Comparison of ENCODE assay signal across 13 mouse cellular contexts in genomic region chr6:104479242-104479641, GRCm38 (mm10). TPM values are rescaled to one million over a fixed set of nuclear protein-coding genes. Genes with fewer than 3 reads are reported as not detected.
A peak's percentile ranks its signal among the peaks of the same experiment; 100 is the strongest.
DNase-seq lines count a peak whose midpoint lies in the region; ATAC-seq and TF ChIP-seq lines count a peak whose summit lies in the region.
"Had no signal": no experiment of that assay in that cellular context is flagged by ENCODE, and none has a peak within 500 bp of the region (broad histone marks: within the 10 kb centered on the region; RNA-seq: fewer than 3 reads in every experiment).

No protein-coding gene starts in this region.

- H3K27me3 ChIP-seq in intestine, postnatal 0 days (replicated peaks; ENCODE audit: control insufficient read depth, insufficient read depth, low read length): no peaks in the 10 kb centered on the region
- no peaks in the 10 kb centered on the region for H3K27me3 ChIP-seq in intestine, embryonic 16.5 days (replicated peaks; ENCODE audit: control insufficient read depth, insufficient read depth, low read length)
- H3K27me3 ChIP-seq in midbrain, embryonic 12.5 days: no peaks in the 10 kb centered on the region
- no peaks in the 10 kb centered on the region for H3K27me3 ChIP-seq in midbrain, embryonic 10.5 days (ENCODE audit: low read depth, poor library complexity, severe bottlenecking)
- H3K27me3 ChIP-seq: heart, embryonic 15.5 days had no signal

- TF ChIP-seq CTCF in intestine, postnatal 0 days (IDR thresholded peaks at IDR 0.05; ENCODE audit: low read depth): peak; percentile 61

- H3K9me3 ChIP-seq in intestine, postnatal 0 days (ENCODE audit: control insufficient read depth): no peaks in the 10 kb centered on the region
- H3K9me3 ChIP-seq in intestine, embryonic 16.5 days (ENCODE audit: control insufficient read depth, low read length): no peaks in the 10 kb centered on the region
- no peaks in the 10 kb centered on the region for H3K9me3 ChIP-seq in midbrain, embryonic 12.5 days
- no peaks in the 10 kb centered on the region for H3K9me3 ChIP-seq in midbrain, embryonic 10.5 days (replicated peaks)
- H3K9me3 ChIP-seq: G1E; heart, embryonic 15.5 days had no signal

- H3K4me3 ChIP-seq in intestine, postnatal 0 days (ENCODE audit: low read depth, low read length): no peak overlapping the region
- H3K4me3 ChIP-seq in intestine, embryonic 16.5 days (ENCODE audit: low read length): no peak overlapping the region
- H3K4me3 ChIP-seq in midbrain, embryonic 12.5 days: no peak overlapping the region
- no peak overlapping the region for H3K4me3 ChIP-seq in midbrain, embryonic 10.5 days
- H3K4me3 ChIP-seq: gastrocnemius, adult 2 months; heart, embryonic 15.5 days had no signal

- H3K9ac ChIP-seq in intestine, postnatal 0 days (ENCODE audit: low read depth, low read length): no peak overlapping the region
- no peak overlapping the region for H3K9ac ChIP-seq in intestine, embryonic 16.5 days (ENCODE audit: low read depth, low read length)
- no peak overlapping the region for H3K9ac ChIP-seq in midbrain, embryonic 12.5 days (replicated peaks)
- H3K9ac ChIP-seq: heart, embryonic 15.5 days had no signal

- H3K4me1 ChIP-seq in intestine, postnatal 0 days (replicated peaks; ENCODE audit: control insufficient read depth, insufficient read depth, low read length): no peaks in the 10 kb centered on the region
- H3K4me1 ChIP-seq in intestine, embryonic 16.5 days (ENCODE audit: control insufficient read depth, insufficient read depth, low read length): no peaks in the 10 kb centered on the region
- H3K4me1 ChIP-seq in midbrain, embryonic 12.5 days: no peaks in the 10 kb centered on the region
- H3K4me1 ChIP-seq in midbrain, embryonic 10.5 days: no peaks in the 10 kb centered on the region
- H3K4me1 ChIP-seq: heart, embryonic 15.5 days had no signal

- no peak overlapping the region for H3K27ac ChIP-seq in intestine, postnatal 0 days (ENCODE audit: low read depth, low read length)
- no peak overlapping the region for H3K27ac ChIP-seq in intestine, embryonic 16.5 days (ENCODE audit: low read length)
- no peak overlapping the region for H3K27ac ChIP-seq in midbrain, embryonic 12.5 days (replicated peaks)
- no peak overlapping the region for H3K27ac ChIP-seq in midbrain, embryonic 10.5 days (replicated peaks)
- H3K27ac ChIP-seq: gastrocnemius, adult 2 months; heart, embryonic 15.5 days had no signal

- no peak overlapping the region for H3K4me2 ChIP-seq in intestine, postnatal 0 days (replicated peaks; ENCODE audit: low read depth)
- H3K4me2 ChIP-seq in intestine, embryonic 16.5 days (ENCODE audit: low read depth, low read length): no peak overlapping the region
- H3K4me2 ChIP-seq in midbrain, embryonic 12.5 days (replicated peaks): no peak overlapping the region
- H3K4me2 ChIP-seq: heart, embryonic 15.5 days had no signal

- ATAC-seq in intestine, postnatal 0 days: no peak
- no peak for ATAC-seq in intestine, embryonic 16.5 days
- ATAC-seq in midbrain, embryonic 12.5 days (ENCODE audit: low FRiP score, low read depth): peak; percentile 30; the same call in 1 of the 2 replicates

- H3K36me3 ChIP-seq in intestine, postnatal 0 days (ENCODE audit: control insufficient read depth, insufficient read depth): no peaks in the 10 kb centered on the region
- H3K36me3 ChIP-seq in intestine, embryonic 16.5 days (ENCODE audit: control insufficient read depth, insufficient read depth, low read length): no peaks in the 10 kb centered on the region
- no peaks in the 10 kb centered on the region for H3K36me3 ChIP-seq in midbrain, embryonic 12.5 days
- no peaks in the 10 kb centered on the region for H3K36me3 ChIP-seq in midbrain, embryonic 10.5 days
- H3K36me3 ChIP-seq: G1E; heart, embryonic 15.5 days had no signal

- DNase-seq in midbrain, embryonic 10.5 days (ENCODE audit: low spot score): no peak
- DNase-seq in cerebellum, adult 9-10 months: peak; percentile 75
- DNase-seq in retina, postnatal 1 day: peak; percentile 63
- DNase-seq in urinary bladder, postnatal 25 days (ENCODE audit: low spot score): no peak
- DNase-seq: gastrocnemius, adult 2 months; kidney, adult 2 months; lung, postnatal 14 days had no signal

RNA-seq across cellular contexts. Expression of gene Cntn6, which starts 13.3 kb away (rescaled TPM):
- 0.20 and 0.27 TPM in 2 replicates for polyA plus RNA-seq in intestine, postnatal 0 days (2015; fragmentation: Nextera tagmentation; extraction: Ambion mirVana)
- polyA plus RNA-seq in intestine, embryonic 16.5 days (2015; fragmentation: Nextera tagmentation; extraction: Ambion mirVana): 0.39 and 0.51 TPM in 2 replicates
- 1.8 and 2.9 TPM in 2 replicates for polyA plus RNA-seq in midbrain, embryonic 12.5 days (2016; fragmentation: Nextera tagmentation; extraction: Ambion mirVana)
- polyA plus RNA-seq in midbrain, embryonic 10.5 days (2016; fragmentation: Nextera tagmentation; extraction: Ambion mirVana): 1.7 and 2.2 TPM in 2 replicates
- polyA plus RNA-seq: G1E; limb, embryonic 11.5 days had no signal

Comparison
In these comparisons a context has a peak if more than half of its experiments do, and no peak if none do; other contexts are left out.
1. DNase-seq: peak in cerebellum, adult 9-10 months (single experiment) and retina, postnatal 1 day (single experiment); none in midbrain, embryonic 10.5 days (single experiment) and urinary bladder, postnatal 25 days (single experiment).